In genomic region chr1:77510623-77511022, GRCm38 (mm10) we compare ENCODE assay signal across 14 mouse cellular contexts. TPM values are rescaled to one million over a fixed set of nuclear protein-coding genes. Genes with fewer than 3 reads are reported as not detected.
DNase-seq lines count a peak whose midpoint lies in the region; ATAC-seq and TF ChIP-seq lines count a peak whose summit lies in the region.
"Had no signal": no experiment of that assay in that cellular context is flagged by ENCODE, and none has a peak within 500 bp of the region (broad histone marks: within the 10 kb centered on the region; RNA-seq: fewer than 3 reads in every experiment).

No protein-coding gene starts in this region.

- H3K27me3 ChIP-seq in kidney, embryonic 15.5 days: no peaks in the 10 kb centered on the region
- no peaks in the 10 kb centered on the region for H3K27me3 ChIP-seq in forebrain, embryonic 14.5 days (replicated peaks; ENCODE audit: control insufficient read depth, insufficient read depth, low read length)
- H3K27me3 ChIP-seq in limb, embryonic 10.5 days (ENCODE audit: low read depth, poor library complexity, severe bottlenecking): peaks cover 7% of the 10 kb centered on the region; the same call in 1 of the 2 replicates
- no peaks in the 10 kb centered on the region for H3K27me3 ChIP-seq in neural tube, embryonic 12.5 days (replicated peaks)
- no peaks in the 10 kb centered on the region for H3K27me3 ChIP-seq in thymus, adult 2 months (ENCODE audit: control insufficient read depth, insufficient read depth, low read length)

- peaks cover 15% of the 10 kb centered on the region; the same call in 1 of the 2 replicates for H3K36me3 ChIP-seq in kidney, embryonic 15.5 days
- peaks cover 18% of the 10 kb centered on the region for H3K36me3 ChIP-seq in forebrain, embryonic 14.5 days (ENCODE audit: control insufficient read depth, insufficient read depth, low read length)
- H3K36me3 ChIP-seq in limb, embryonic 10.5 days: peaks cover 54% of the 10 kb centered on the region
- H3K36me3 ChIP-seq in neural tube, embryonic 12.5 days: peaks cover 11% of the 10 kb centered on the region
- no peaks in the 10 kb centered on the region for H3K36me3 ChIP-seq in thymus, adult 2 months (ENCODE audit: control insufficient read depth, insufficient read depth, low read length)
- H3K36me3 ChIP-seq: liver, embryonic 12.5 days had no signal

- intact Hi-C loops in heart, postnatal 25 days (cut with DNase I): loop anchor here (5.0 to 10.0 kb wide), 5 partner anchors 68 to 1466 kb away; no protein-coding TSS in a partner anchor

- DNase-seq in kidney, adult 8-10 months: no peak
- DNase-seq in forebrain, embryonic 14.5 days (ENCODE audit: low spot score): no peak
- no peak for DNase-seq in limb, embryonic 10.5 days (ENCODE audit: low spot score)
- no peak for DNase-seq in embryo, embryonic 10.5 days (ENCODE audit: low spot score)
- DNase-seq in heart, postnatal 25 days (ENCODE audit: low spot score): no peak
- no peak for DNase-seq in thymus, adult 2 months
- DNase-seq: cerebellum, adult 8-10 months; gastrocnemius, postnatal 14 days; kidney, adult 2 months; lung, postnatal 14 days; retina, postnatal 1 day had no signal

- no peak for TF ChIP-seq CTCF in thymus, adult 2 months (IDR thresholded peaks at IDR 0.05; ENCODE audit: borderline replicate concordance, control insufficient read depth, extremely low read depth, insufficient read depth, low read length, poor library complexity)

- no peaks in the 10 kb centered on the region for H3K9me3 ChIP-seq in kidney, embryonic 15.5 days (replicated peaks)
- no peaks in the 10 kb centered on the region for H3K9me3 ChIP-seq in forebrain, embryonic 14.5 days (replicated peaks; ENCODE audit: control insufficient read depth, low read length)
- H3K9me3 ChIP-seq in limb, embryonic 10.5 days (replicated peaks): no peaks in the 10 kb centered on the region
- no peaks in the 10 kb centered on the region for H3K9me3 ChIP-seq in neural tube, embryonic 12.5 days
- H3K9me3 ChIP-seq: liver, embryonic 12.5 days had no signal

- no peak overlapping the region for H3K9ac ChIP-seq in kidney, embryonic 15.5 days
- H3K9ac ChIP-seq in forebrain, embryonic 14.5 days (ENCODE audit: low read length): peak overlapping the region; percentile 91
- no peak overlapping the region for H3K9ac ChIP-seq in neural tube, embryonic 12.5 days
- H3K9ac ChIP-seq: liver, embryonic 12.5 days had no signal

- WGBS in kidney, embryonic 15.5 days: 47% methylated on average over 5 of the region's 5 CpGs
- WGBS in forebrain, embryonic 14.5 days: 28% methylated on average over 5 of the region's 5 CpGs
- 69% methylated on average over 5 of the region's 5 CpGs for WGBS in limb, embryonic 10.5 days
- WGBS in neural tube, embryonic 12.5 days: 28% methylated on average over 5 of the region's 5 CpGs
- 92% methylated on average over 5 of the region's 5 CpGs for WGBS in thymus, adult 2 months

- H3K4me3 ChIP-seq in kidney, embryonic 15.5 days (replicated peaks): no peak overlapping the region; the same call in 1 of the 2 replicates
- H3K4me3 ChIP-seq in forebrain, embryonic 14.5 days (ENCODE audit: low read depth, low read length): peak overlapping the region; percentile 76
- peak overlapping the region; percentile 81; the same call in 1 of the 2 replicates for H3K4me3 ChIP-seq in limb, embryonic 10.5 days
- 0 out of 2 replicates have a peak overlapping the region, but pooled peaks have one; percentile 8 for H3K4me3 ChIP-seq in neural tube, embryonic 12.5 days
- H3K4me3 ChIP-seq in thymus, adult 2 months (ENCODE audit: control insufficient read depth, insufficient read depth, low read length): no peak overlapping the region
- H3K4me3 ChIP-seq: liver, embryonic 12.5 days had no signal

- H3K4me1 ChIP-seq in kidney, embryonic 15.5 days: peaks cover 53% of the 10 kb centered on the region
- H3K4me1 ChIP-seq in forebrain, embryonic 14.5 days (ENCODE audit: control insufficient read depth, insufficient read depth, low read length): peaks cover 39% of the 10 kb centered on the region
- peaks cover 62% of the 10 kb centered on the region for H3K4me1 ChIP-seq in limb, embryonic 10.5 days
- peaks cover 45% of the 10 kb centered on the region for H3K4me1 ChIP-seq in neural tube, embryonic 12.5 days
- H3K4me1 ChIP-seq in thymus, adult 2 months (replicated peaks; ENCODE audit: control insufficient read depth, insufficient read depth, low read length): no peaks in the 10 kb centered on the region

- TF ChIP-seq POLR2A in thymus, adult 2 months (IDR thresholded peaks at IDR 0.05; ENCODE audit: control insufficient read depth, extremely low read depth, insufficient read depth, low read length, poor library complexity): no peak

- ATAC-seq in kidney, embryonic 15.5 days (replicated peaks; ENCODE audit: low FRiP score): no peak
- ATAC-seq in forebrain, embryonic 14.5 days: no peak
- no peak for ATAC-seq in neural tube, embryonic 12.5 days (ENCODE audit: low FRiP score, low read depth)
- ATAC-seq: liver, embryonic 12.5 days had no signal

- H3K27ac ChIP-seq in kidney, embryonic 15.5 days: 0 out of 2 replicates have a peak overlapping the region, but pooled peaks have one; percentile 48
- peak overlapping the region; percentile 6; the same call in 1 of the 2 replicates for H3K27ac ChIP-seq in forebrain, embryonic 14.5 days (ENCODE audit: low read depth, low read length)
- H3K27ac ChIP-seq in limb, embryonic 10.5 days: no peak overlapping the region
- H3K27ac ChIP-seq in neural tube, embryonic 12.5 days: no peak overlapping the region
- no peak overlapping the region for H3K27ac ChIP-seq in thymus, adult 2 months (ENCODE audit: control insufficient read depth, insufficient read depth, low read length)
- H3K27ac ChIP-seq: liver, embryonic 12.5 days had no signal

- peak overlapping the region; percentile 98 for H3K4me2 ChIP-seq in kidney, embryonic 15.5 days
- peak overlapping the region; percentile 88 for H3K4me2 ChIP-seq in forebrain, embryonic 14.5 days (ENCODE audit: low read length)
- peak overlapping the region; percentile 92 for H3K4me2 ChIP-seq in neural tube, embryonic 12.5 days (replicated peaks)
- H3K4me2 ChIP-seq: liver, embryonic 12.5 days had no signal

RNA-seq across cellular contexts. Expression of gene Epha4, which starts 4.3 kb away (rescaled TPM):
- polyA plus RNA-seq in kidney, embryonic 15.5 days (2015; fragmentation: Nextera tagmentation; extraction: Ambion mirVana): 17.2 and 18.2 TPM in 2 replicates
- polyA plus RNA-seq in forebrain, embryonic 14.5 days (2014; fragmentation: Nextera tagmentation; extraction: Ambion mirVana): 85.7 and 89.1 TPM in 2 replicates
- polyA plus RNA-seq in limb, embryonic 10.5 days (2016; fragmentation: Nextera tagmentation; extraction: Ambion mirVana): 24.9 and 44.3 TPM in 2 replicates
- polyA plus RNA-seq in neural tube, embryonic 12.5 days (2016; fragmentation: Nextera tagmentation; extraction: Ambion mirVana): 27.9 and 31.6 TPM in 2 replicates
- total RNA-seq in heart, postnatal 25 days (2021): 10 to 100 TPM; 27.4 to 28.7 TPM
- 1.7 and 3.9 TPM in 2 replicates for polyA plus RNA-seq in thymus, adult 2 months (2012; rRNA removed)

Comparison
In these comparisons a context has a peak if more than half of its experiments do, and no peak if none do; other contexts are left out.
1. H3K27ac ChIP-seq: peak in kidney, embryonic 15.5 days (single experiment) and forebrain, embryonic 14.5 days (single experiment); none in limb, embryonic 10.5 days (single experiment), neural tube, embryonic 12.5 days (single experiment) and thymus, adult 2 months (single experiment).
2. H3K4me3 ChIP-seq: peak in forebrain, embryonic 14.5 days (single experiment), limb, embryonic 10.5 days (single experiment) and neural tube, embryonic 12.5 days (single experiment); none in kidney, embryonic 15.5 days (single experiment) and thymus, adult 2 months (single experiment).
3. Peak in every context shown above with its lines, with median percentiles within 50 percentile points of each other: H3K4me2 ChIP-seq.